Mouse (Mus musculus): ENCODE measurements around the gene Tm6sf2. TPM values are rescaled to one million over a fixed set of nuclear protein-coding genes. Genes with fewer than 3 reads are reported as not detected.

Tm6sf2 gene
- polyA plus RNA-seq, 1 experiment from 2014 or later: 0.60 TPM

DNA sequence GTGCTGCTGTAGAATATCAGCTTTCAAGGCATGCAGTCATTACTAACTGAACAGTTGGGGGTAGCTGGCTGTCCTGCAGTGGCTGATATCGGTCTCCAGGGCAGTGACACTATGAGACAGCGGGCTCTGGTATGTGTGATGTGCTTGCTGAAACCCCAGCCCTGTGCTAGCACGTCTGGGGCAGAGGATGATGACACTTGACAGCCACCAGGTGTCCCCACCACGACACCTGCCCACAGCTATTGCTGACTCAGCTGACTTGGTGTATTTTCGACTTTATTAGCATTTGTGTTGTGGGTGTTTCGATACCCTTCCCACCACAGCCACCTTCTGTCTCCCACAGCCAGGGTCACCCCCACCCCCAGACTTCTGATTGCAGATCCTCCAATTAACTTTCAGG, 31.8 kb downstream of the Tm6sf2 start:
- Histone ChIP-seq H3K9ac (ENCODE audit: low read depth, low read length) (no peak overlapping the region), H3K4me1 (replicated peaks; ENCODE audit: control insufficient read depth, insufficient read depth, low read length) (no peaks in the 10 kb centered on the region), H3K9me3 (ENCODE audit: control insufficient read depth, low read length) (no peaks in the 10 kb centered on the region), H3K4me3 (ENCODE audit: low read depth, low read length) (no peak overlapping the region), H3K27ac (ENCODE audit: low read depth, low read length) (no peak overlapping the region), H3K27me3 (replicated peaks; ENCODE audit: control insufficient read depth, insufficient read depth, low read length) (peaks cover 13% of the 10 kb centered on the region), H3K4me2 (no peak overlapping the region), H3K36me3 (ENCODE audit: control insufficient read depth, insufficient read depth, low read length) (no peaks in the 10 kb centered on the region)
- WGBS: 13% methylated on average over 6 of the region's 6 CpGs
- no peak for DNase-seq (ENCODE audit: low spot score)
- ATAC-seq (replicated peaks; ENCODE audit: low FRiP score): peak; percentile 53; the same call in 1 of the 2 replicates

DNA sequence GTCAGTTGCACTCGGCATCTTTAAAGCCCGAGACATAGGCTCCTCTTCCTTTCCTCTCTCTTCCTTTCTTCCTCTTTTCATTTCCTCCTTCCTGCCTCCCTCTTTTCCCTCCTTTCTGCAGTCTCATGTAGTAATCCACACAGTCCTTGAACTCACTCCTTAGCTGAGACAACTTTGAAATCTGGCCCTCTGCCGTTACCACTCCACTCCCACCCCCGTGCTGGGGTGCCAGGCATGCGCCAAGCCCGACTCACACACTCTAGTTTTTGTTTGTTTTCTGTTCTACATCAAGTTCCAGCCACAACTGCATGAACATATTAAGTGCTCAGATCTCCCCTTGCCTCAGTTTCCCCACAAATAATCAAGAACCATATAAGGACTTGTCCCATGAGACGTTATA, 32.2 kb downstream of the Tm6sf2 start:
- H3K36me3 ChIP-seq (ENCODE audit: control insufficient read depth, insufficient read depth, low read length): no peaks in the 10 kb centered on the region
- H3K4me3 ChIP-seq (ENCODE audit: low read depth, low read length): no peak overlapping the region
- WGBS: 69% methylated on average over 7 of the region's 7 CpGs
- peaks cover 17% of the 10 kb centered on the region for H3K27me3 ChIP-seq (replicated peaks; ENCODE audit: control insufficient read depth, insufficient read depth, low read length)
- ATAC-seq (replicated peaks; ENCODE audit: low FRiP score) (no peak), DNase-seq (ENCODE audit: low spot score) (no peak)
- no peak overlapping the region for H3K27ac ChIP-seq (ENCODE audit: low read depth, low read length)
- no peak overlapping the region for H3K4me2 ChIP-seq
- H3K4me1 ChIP-seq (replicated peaks; ENCODE audit: control insufficient read depth, insufficient read depth, low read length): no peaks in the 10 kb centered on the region
- H3K9me3 ChIP-seq (ENCODE audit: control insufficient read depth, low read length): no peaks in the 10 kb centered on the region
- no peak overlapping the region for H3K9ac ChIP-seq (ENCODE audit: low read depth, low read length)

DNA sequence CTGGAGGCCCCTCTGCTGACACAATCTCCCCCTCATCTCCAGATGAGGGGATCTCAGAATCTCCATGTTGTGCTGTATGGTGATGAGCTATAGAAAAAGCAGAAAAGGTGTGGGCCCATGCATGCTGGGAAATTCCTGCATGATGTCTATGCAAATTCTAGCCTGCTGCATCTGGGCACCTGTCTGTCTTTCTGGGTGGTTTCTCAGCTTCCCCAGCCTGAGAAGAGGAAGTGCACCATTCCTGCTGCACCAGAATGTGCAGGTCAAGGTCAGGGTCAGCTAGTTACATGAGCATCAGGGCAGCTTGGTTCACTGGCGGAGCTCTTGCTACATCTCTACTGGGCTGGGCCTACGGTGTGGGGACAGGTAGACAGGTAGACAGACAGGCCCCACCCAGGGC, 37.7 kb downstream of the Tm6sf2 start:
- Histone ChIP-seq H3K36me3 (ENCODE audit: control insufficient read depth, insufficient read depth, low read length) (no peaks in the 10 kb centered on the region), H3K9me3 (ENCODE audit: control insufficient read depth, low read length) (no peaks in the 10 kb centered on the region), H3K4me3 (ENCODE audit: low read depth, low read length) (no peak overlapping the region), H3K27me3 (replicated peaks; ENCODE audit: control insufficient read depth, insufficient read depth, low read length) (peaks cover 72% of the 10 kb centered on the region), H3K4me2 (no peak overlapping the region), H3K27ac (ENCODE audit: low read depth, low read length) (no peak overlapping the region), H3K4me1 (replicated peaks; ENCODE audit: control insufficient read depth, insufficient read depth, low read length) (no peaks in the 10 kb centered on the region), H3K9ac (ENCODE audit: low read depth, low read length) (no peak overlapping the region)
- DNase-seq (ENCODE audit: low spot score) (no peak), ATAC-seq (replicated peaks; ENCODE audit: low FRiP score) (no peak)
- 76% methylated on average over 2 of the region's 2 CpGs for WGBS

DNA sequence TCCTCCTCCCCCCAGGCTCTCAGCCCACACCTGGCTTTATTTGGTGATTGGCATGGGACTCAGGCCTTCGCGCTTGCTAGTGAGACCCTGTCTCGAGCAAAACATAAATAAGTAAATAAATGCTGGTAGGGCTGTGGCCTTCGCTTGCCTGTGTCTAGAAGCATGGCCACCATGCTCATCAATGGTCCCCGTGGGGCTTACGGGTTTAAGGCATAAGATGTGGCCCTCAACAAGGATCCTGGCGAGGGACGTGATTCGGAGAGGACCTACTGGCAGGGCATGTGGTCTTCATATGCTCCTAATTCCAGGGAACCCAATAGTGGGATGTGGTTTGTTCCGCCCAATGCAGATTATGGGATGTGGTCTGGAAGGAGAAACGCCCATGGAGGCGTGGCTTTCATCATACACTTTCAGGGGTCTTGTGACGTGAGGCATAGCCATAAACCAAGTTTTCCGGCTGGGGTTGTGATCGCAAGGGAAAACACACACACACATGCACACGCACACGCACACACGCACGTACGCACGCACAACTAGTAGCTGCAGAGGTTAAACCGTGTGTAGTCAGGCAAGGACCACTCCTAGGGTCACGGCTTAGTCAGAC, 38.6 kb downstream of the Tm6sf2 start:
- H3K4me3 ChIP-seq (ENCODE audit: low read depth, low read length): no peak overlapping the region

DNA sequence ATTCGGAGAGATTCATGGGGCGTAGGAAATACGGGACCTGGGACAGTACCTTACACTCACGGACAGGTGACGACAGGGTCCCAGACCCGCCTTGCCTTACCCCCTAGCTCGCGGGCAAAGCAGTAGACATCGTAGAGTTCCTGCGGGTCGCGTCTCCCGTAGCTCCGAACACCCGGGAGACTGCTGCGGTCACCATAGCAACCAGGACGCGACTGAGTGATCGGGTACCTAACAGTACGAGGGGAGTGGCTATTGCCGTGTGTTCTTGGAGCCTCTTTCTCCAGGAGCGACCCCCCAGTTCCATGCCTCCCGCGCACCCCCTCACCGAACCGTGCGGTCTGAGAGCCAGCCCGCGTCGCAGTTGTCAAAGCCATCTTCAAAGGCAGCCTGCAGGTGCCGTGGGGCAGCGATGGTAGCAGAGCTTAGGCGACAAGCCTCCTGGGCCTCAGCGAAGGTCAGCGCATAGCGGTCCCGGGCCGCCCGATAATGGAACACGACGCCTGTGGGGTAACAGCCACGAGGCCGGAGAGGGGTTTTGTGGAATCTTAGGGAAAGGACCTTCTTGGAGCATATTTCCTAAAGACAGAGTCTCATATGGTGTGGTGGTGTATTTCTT, 39.8 kb downstream of the Tm6sf2 start:
- Histone ChIP-seq H3K4me1 (replicated peaks; ENCODE audit: control insufficient read depth, insufficient read depth, low read length) (no peaks in the 10 kb centered on the region), H3K9ac (ENCODE audit: low read depth, low read length) (no peak overlapping the region), H3K4me2 (no peak overlapping the region), H3K4me3 (ENCODE audit: low read depth, low read length) (no peak overlapping the region), H3K27ac (ENCODE audit: low read depth, low read length) (no peak overlapping the region), H3K36me3 (ENCODE audit: control insufficient read depth, insufficient read depth, low read length) (no peaks in the 10 kb centered on the region), H3K27me3 (replicated peaks; ENCODE audit: control insufficient read depth, insufficient read depth, low read length) (peaks cover 88% of the 10 kb centered on the region), H3K9me3 (ENCODE audit: control insufficient read depth, low read length) (no peaks in the 10 kb centered on the region)
- DNase-seq (ENCODE audit: low spot score): no peak
- WGBS: 11% methylated on average over 43 of the region's 43 CpGs
- no peak for ATAC-seq (replicated peaks; ENCODE audit: low FRiP score)

More for the DNA sequence above, 38.6 kb downstream of the Tm6sf2 start:
- ATAC-seq (replicated peaks; ENCODE audit: low FRiP score): no peak
- Histone ChIP-seq H3K9me3 (ENCODE audit: control insufficient read depth, low read length) (no peaks in the 10 kb centered on the region), H3K4me1 (replicated peaks; ENCODE audit: control insufficient read depth, insufficient read depth, low read length) (no peaks in the 10 kb centered on the region), H3K36me3 (ENCODE audit: control insufficient read depth, insufficient read depth, low read length) (no peaks in the 10 kb centered on the region), H3K4me2 (no peak overlapping the region), H3K27me3 (replicated peaks; ENCODE audit: control insufficient read depth, insufficient read depth, low read length) (peaks cover 78% of the 10 kb centered on the region), H3K9ac (ENCODE audit: low read depth, low read length) (no peak overlapping the region), H3K27ac (ENCODE audit: low read depth, low read length) (no peak overlapping the region)
- no peak for DNase-seq (ENCODE audit: low spot score)
- 46% methylated on average over 23 of the region's 23 CpGs for WGBS

DNA sequence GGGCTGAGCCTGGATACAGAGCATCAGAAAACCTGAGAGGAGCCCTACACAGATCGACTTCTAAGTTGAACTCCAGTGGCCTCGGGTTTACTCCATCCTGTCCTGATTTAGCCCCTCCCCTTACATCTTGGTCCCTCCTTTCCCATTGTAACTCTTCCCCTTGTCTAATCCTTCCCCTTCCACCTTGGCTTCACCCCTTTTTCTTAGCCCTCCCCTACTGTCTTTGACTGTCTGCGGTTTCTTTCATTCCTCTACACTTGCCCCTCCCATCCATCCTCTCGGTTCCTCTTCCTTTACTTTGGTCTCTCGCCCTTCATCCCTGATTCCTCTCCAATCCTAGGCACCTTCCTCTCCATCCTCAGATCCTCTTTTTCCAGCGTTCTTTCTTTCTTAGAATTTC, 41.8 kb downstream of the Tm6sf2 start:
- Histone ChIP-seq H3K4me1 (replicated peaks; ENCODE audit: control insufficient read depth, insufficient read depth, low read length) (no peaks in the 10 kb centered on the region), H3K36me3 (ENCODE audit: control insufficient read depth, insufficient read depth, low read length) (no peaks in the 10 kb centered on the region), H3K4me3 (ENCODE audit: low read depth, low read length) (no peak overlapping the region), H3K27ac (ENCODE audit: low read depth, low read length) (no peak overlapping the region), H3K9ac (ENCODE audit: low read depth, low read length) (no peak overlapping the region), H3K4me2 (no peak overlapping the region), H3K9me3 (ENCODE audit: control insufficient read depth, low read length) (no peaks in the 10 kb centered on the region), H3K27me3 (replicated peaks; ENCODE audit: control insufficient read depth, insufficient read depth, low read length) (peaks cover 99% of the 10 kb centered on the region)
- DNase-seq (ENCODE audit: low spot score) (no peak), ATAC-seq (replicated peaks; ENCODE audit: low FRiP score) (no peak)
- 25% methylated on average over 6 of the region's 6 CpGs for WGBS

DNA sequence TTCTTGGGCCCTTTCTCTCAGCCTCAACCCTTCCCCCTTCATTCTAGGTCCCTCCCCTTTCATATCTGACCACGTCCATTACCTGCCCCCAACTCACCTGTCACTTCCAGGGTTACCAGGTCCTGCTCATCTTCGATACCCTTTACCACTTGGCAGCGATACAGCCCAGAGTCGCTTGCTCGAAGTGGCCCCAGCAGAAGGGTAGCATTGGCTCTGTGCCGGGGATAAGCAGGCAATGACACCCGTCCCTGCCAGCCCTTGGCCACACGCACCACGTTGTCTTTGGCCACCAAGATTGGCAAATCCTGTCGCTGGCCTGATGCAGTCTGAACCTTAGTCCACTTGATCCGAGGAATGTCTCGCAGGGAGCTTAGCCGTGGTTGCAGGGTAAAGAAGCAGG, 42.2 kb downstream of the Tm6sf2 start:
- H3K4me3 ChIP-seq (ENCODE audit: low read depth, low read length): no peak overlapping the region
- no peaks in the 10 kb centered on the region for H3K4me1 ChIP-seq (replicated peaks; ENCODE audit: control insufficient read depth, insufficient read depth, low read length)
- H3K27me3 ChIP-seq (replicated peaks; ENCODE audit: control insufficient read depth, insufficient read depth, low read length): peaks cover 99% of the 10 kb centered on the region
- H3K4me2 ChIP-seq: no peak overlapping the region
- ATAC-seq (replicated peaks; ENCODE audit: low FRiP score): no peak
- 61% methylated on average over 13 of the region's 13 CpGs for WGBS
- H3K27ac ChIP-seq (ENCODE audit: low read depth, low read length): no peak overlapping the region
- DNase-seq (ENCODE audit: low spot score): no peak
- no peak overlapping the region for H3K9ac ChIP-seq (ENCODE audit: low read depth, low read length)
- no peaks in the 10 kb centered on the region for H3K9me3 ChIP-seq (ENCODE audit: control insufficient read depth, low read length)
- no peaks in the 10 kb centered on the region for H3K36me3 ChIP-seq (ENCODE audit: control insufficient read depth, insufficient read depth, low read length)

DNA sequence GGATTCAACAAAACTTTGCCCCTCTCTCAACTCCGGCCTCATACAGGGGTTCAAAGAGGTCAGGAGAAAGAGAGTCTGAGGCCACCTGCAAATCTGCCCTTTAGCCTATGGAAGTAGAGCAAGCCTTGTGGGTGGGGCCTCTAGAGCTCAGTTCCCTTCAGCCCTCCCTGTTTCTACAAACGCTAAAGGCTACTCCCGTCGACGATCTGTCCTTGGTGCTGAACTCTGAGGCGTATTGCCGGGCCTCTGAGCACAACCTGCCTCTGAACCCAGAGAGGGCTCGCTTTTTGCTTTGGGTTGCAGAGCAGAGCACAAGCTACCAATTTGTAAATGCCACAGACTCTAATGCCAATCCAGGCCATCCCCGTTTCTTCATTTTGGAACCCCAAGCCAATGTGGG, 44.9 kb downstream of the Tm6sf2 start:
- peaks cover 91% of the 10 kb centered on the region for H3K27me3 ChIP-seq (replicated peaks; ENCODE audit: control insufficient read depth, insufficient read depth, low read length)
- 6% methylated on average over 9 of the region's 9 CpGs for WGBS
- H3K27ac ChIP-seq (ENCODE audit: low read depth, low read length): no peak overlapping the region
- ATAC-seq (replicated peaks; ENCODE audit: low FRiP score) (no peak), DNase-seq (ENCODE audit: low spot score) (peak; percentile 45)
- no peak overlapping the region for H3K4me2 ChIP-seq
- no peaks in the 10 kb centered on the region for H3K4me1 ChIP-seq (replicated peaks; ENCODE audit: control insufficient read depth, insufficient read depth, low read length)
- H3K9me3 ChIP-seq (ENCODE audit: control insufficient read depth, low read length): no peaks in the 10 kb centered on the region
- no peak overlapping the region for H3K4me3 ChIP-seq (ENCODE audit: low read depth, low read length)
- H3K36me3 ChIP-seq (ENCODE audit: control insufficient read depth, insufficient read depth, low read length): no peaks in the 10 kb centered on the region
- H3K9ac ChIP-seq (ENCODE audit: low read depth, low read length): no peak overlapping the region
